Mouse (Mus musculus) lung, adult 18-20 months (tissue): ENCODE data around the gene E030018B13Rik.

Experiments used
- DNase-seq, 2 experiments: peaks; one replicate each; pipeline ENCODE4 v3.0.0; 2022; ENCODE audit warnings: mixed read lengths in 2 of 2

E030018B13Rik gene

DNA sequence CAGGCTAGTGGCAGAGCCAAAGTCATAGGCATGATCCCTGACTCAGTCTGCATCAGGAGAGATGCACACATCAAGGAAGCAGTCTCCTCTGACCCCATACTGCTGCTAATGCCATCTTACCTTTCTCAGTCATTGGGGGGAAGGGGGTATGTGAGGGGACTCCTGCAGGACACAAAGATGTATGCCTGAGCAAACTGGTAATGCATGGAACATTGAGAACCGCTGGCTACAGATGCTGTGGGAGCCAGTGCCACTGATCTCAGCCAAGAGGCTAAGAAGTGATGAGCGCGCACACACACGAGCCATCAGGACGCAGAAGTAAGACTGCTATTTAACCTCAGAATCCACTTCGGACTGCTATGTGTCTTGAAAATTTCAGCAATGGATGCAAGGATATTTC is 18.5 kb upstream of the E030018B13Rik start:
- DNase-seq = no peak

DNA sequence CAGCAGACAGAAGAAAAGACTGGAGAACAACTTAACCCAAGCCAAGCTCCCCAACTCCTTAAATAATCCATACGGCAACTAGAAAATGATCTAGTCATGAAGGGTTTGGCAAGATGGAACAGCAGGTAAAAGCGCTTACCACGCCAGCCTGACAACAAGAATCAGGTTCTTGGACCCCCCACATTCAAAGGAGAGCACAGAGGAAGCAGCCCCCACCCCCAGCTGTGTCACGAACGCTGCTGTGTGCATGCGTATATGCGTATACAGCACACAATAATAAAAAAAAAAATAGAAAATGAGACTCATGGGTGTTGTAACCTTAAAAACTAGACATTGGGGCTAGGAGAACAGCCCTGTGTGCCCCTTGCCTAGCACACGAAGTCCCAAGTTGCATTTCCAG is 16.7 kb upstream of the E030018B13Rik start:
- no peak for DNase-seq

DNA sequence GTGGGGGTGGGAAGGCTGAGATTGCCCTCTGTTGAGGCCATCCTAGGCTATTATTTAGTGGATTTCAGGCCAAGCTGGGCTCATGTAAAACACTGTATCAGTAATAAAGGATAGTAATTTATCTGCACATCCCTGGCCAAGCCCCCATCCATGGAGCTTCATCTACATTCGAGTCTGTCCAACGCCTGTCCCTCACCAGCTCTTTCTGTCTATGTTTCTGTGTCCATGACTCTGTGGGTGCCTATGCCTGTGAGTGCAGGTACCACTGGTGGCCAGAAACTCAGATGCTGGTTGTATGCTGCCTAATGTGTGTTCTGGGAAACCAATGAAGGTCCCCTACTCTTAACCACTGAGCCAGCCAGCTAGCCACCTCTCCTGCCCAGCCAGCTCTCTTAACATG is 16.2 kb upstream of the E030018B13Rik start:
- DNase-seq = no peak

DNA sequence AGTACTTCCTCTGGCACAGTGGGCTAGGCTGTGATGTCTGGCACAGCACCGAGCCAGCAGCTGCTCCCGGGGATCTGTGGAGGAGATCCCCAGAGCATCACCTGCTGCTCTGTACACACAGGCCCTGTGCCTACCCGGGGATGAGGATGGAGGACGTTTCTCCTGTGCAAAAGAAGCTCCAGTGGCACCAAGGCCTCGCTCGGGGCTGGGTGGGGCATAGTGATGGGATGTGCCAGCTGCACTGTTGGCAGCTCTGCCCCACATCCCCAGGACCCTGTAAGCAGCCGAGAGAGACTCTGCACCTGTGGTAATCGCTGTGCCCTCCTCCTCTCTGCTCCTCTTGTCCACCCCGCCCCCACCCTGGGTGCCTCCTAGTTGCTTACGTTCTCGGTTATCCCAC is 15.3 kb upstream of the E030018B13Rik start:
- DNase-seq = no peak

DNA sequence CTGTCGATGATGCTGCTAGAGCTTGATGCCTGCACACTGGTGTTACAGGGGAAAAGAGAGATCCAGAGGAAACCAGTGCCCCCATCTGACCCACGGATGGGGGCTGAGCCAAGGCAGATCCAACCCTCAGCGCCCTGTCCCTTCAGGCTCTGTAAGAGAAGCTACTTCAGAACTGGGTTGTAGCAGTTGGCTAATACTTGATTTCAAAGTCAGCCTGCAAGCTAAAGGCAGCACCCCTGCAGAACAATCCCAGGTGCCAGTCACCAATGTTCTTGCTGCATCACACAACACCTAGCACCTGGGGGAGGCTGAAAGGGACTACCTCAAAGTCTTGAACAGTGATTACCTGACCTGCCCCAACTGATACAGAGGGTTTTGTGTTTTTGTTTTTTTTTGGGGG is 14.7 kb upstream of the E030018B13Rik start:
- DNase-seq = no peak

DNA sequence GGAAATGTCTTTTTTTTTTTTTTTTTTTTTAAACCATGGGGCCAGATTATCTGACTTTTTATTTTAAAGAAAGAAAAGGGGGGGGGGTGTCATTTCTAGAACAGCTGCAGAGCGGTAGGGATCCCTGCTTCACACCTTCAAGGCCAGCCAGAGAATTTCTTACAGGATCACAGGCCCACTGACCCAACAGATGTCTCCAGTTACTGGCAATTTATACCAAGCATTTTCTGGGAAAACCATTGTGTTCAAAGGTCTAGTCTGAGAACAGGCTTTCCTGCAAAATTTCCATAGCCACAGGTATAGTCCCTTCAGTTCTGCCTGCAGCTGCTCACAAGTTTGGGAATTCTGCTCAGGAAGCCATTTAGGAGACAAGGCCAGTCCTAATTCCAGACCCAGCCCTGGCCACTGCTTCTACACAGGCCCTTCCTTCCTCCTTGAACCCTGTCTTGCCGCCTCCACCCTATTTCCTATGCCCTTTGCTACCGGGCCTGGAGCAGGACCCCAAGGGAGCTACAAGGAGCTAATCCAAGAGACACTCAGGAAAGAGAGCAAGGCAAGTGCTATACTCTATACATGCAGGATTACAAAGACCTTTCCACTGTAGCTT is 13.9 kb upstream of the E030018B13Rik start:
- DNase-seq = no peak

DNA sequence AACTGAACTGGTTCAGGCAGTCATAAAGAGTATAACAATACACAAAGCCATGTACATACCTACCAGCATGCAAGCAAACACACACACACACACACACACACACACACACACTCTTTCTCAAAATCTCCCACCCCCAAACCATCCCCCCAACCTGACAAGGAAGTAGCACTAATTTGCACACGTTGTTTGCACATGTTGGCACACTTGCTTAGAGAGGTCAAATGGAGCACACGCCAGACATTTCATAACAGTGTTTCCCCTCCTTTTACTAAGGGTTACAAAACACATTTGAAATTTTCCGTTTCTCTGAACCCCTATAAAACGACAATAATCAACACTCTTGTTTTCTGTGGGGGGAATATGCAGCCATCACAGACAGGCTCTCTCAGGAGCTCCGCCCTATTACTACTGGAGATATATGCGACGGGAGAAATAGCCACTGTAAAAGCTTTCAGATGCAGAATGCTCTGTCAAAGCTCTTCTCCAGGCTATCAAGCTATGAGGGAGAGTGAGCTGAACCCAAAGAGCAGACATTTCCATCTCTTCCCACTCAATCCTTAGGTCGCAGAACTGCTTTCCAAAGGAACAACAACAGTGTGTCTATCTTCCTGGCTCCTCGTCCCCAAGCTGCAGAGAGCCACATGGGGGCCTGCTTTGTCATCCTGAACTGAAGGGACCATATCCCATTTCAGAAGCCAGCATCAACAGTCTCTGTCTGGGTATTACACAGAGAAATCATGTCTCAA is 12.8 kb upstream of the E030018B13Rik start:
- peak in 1 of 2 experiments; percentile 68 for DNase-seq

DNA sequence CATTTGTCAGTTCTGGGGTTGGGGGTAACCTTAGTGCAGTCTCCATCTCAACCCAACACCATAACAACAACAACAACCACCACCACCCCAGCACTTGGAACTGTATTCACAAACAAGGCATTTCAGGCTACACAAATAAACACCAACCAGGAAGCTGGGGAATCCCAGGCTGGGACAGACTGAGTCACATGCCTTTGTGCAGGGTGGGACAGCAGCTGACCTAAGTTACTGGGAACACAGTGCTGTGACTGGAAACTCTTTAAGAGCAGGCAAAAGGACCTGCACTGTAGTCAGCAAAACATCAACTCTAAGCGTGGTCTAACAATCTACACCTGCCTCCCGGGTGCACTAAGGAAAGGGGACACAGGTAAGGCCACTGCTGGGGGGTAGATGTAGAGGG is 11.5 kb upstream of the E030018B13Rik start:
- DNase-seq = peak; percentile 78 to 82

DNA sequence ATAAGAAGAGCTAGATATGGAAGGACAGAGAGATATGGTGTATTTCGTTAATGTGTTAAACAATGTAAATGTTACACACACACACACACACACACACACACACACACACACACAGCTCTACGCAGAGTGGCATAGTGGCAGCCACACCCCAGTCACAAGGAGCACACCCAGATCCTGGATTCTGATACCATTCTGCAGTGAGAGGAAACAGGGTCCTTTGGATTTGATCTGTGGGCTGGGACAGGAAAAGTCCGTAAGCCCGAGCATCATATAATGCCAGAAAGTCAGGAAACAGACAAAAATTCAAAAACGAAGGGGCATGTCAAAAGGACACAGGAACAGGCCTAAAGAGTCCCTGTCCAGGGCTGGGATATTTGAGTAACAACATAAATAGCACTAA is 11.0 kb upstream of the E030018B13Rik start:
- no peak for DNase-seq

DNA sequence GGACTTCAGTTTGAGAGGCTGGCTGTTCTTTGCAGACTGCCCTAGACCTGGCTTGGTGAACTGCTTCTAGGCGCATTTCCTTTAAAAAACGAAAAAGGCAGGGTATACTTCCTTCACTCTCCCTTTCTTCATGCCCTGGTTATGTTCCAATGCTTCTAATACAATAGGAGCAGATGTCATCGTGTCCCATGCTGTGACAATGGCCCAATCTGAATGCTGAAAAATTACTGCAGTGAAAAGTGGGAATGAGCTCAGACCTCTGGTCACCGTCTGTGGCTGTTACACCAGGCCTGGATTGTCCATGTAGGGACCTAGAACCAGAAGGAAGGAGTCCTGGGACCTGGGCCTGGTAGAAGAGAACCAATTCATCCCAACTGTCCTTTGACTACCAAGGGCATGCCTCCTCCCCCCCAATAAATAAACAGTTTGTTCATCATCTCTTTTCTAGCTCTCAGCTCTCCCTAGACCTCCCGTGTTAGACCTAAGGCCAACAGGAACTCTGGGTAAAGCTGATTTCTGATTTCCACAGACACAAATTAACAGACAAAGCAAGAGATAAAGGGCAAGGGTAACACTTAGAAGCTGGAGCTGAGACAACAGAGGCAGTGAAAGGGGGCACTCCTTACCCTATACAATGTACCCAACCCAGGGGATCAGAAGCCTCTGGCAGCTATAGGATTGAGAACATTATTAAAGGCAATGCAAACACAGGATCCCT is 8.7 kb upstream of the E030018B13Rik start:
- no peak for DNase-seq

DNA sequence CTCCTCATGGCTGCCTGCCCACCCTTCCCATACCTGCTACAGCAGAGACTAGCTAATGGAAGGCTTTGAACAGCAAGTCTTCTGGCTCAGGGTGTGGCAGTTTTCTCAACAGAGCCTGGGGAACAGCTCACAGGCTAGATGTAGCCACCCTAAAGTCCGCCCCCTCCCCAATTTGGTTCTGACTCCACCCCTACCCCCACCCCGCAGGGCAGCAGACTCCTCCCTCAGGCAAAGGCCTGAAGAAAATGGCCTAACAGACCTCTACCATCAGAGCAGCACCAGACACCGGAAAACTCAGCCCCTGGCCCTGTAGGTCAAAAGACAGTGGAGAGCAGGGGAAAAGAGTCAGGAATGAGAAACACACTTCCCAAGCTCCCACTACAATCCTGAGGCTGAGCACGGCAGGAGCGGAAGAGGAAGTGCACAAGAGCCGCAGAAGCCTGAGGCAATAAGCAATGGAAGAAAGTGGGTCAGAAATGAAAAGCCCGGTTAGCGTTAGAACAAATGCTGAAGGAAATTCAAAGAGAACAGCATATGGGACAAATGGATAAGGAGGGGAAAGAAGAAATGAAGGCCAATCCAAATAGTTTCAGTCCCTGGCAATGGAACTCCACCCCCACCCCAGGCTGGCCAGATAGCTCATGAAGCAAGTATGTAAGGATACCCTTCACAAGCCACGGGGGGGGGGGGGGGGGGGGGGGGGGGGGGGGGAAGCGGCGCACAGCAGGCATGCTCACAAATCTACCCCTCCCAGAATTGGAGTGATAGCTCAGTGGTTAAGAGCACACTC is 8.0 kb upstream of the E030018B13Rik start:
- no peak for DNase-seq

DNA sequence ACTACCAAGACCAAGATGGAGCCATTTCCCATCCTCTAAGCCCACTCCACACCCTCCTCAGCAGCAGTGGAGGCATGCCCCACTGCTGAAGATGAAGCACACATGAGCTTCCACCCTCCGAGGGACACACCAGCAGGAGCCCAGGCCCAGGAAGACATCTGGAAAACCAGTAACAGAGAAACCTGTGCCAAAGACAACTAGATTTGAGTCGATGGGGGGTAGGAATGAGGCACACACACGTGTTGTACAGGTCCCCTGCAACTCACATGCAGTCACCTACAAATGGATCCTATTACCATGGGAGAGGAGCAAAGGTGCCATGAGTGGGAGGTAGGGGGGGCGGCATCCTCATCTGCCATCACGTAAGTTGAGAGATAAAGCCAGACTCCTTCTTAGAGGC is 6.4 kb upstream of the E030018B13Rik start:
- DNase-seq = no peak

DNA sequence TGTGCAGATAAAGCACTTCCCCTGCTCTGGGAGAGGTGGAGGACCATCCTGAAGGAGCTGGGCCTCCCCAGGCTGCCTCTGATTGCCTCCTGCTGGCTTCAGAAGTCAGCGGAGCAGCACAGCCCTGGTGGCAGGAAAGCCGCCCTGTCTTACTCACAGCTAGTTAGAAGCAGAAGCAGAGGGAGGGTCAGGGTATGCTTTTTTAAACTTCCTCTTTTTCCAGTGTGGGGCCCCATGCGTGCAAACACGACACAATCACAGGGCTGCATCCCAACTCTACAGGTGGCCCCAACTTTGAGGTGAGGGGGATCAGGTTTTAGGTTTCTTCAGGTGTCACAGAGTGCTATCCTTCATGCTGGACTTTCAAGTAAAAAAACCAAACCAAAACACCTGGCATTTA is 5.7 kb upstream of the E030018B13Rik start:
- DNase-seq = peak; percentile 69 to 71

DNA sequence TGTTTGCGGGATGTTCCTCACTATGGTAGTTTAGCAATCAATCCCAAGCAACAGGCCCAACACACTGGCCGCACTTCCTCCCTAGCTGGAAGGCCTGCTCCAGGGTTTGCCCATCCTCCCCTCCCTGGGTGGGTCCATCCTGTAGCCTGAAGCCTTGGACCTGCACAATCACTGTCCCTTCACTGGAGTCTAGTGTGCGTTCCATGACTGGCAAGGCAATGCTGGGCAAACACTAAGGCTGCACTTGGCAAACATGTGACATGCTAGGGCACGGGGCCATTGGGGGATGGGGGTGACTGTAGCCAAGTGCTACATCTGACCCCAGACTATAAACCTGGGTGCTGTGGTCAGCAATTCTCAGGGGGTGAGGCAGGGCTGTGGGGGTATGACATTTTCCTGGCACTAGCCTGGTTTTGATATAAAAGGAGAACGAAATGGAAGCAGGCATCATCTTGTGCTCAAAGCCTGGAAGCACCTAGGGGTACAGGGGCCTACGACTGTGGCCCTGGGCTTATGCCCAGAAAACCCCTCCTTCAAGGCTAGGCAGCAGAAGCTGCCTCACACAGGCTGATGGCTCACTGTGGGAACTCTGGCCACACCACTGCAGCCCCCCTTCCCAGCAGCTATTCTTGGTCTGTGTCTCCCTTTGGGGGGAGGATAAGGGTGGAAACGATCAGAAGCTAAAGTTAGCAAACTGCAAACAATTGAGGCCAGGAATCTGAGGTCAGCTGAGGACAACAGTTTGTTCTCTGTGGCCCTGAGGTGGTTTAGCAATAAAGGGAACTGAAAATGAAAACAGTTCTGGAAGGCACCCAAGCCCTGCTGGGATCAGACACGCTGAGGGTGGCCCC is 5.0 kb upstream of the E030018B13Rik start:
- DNase-seq = peak; percentile 87 to 92

DNA sequence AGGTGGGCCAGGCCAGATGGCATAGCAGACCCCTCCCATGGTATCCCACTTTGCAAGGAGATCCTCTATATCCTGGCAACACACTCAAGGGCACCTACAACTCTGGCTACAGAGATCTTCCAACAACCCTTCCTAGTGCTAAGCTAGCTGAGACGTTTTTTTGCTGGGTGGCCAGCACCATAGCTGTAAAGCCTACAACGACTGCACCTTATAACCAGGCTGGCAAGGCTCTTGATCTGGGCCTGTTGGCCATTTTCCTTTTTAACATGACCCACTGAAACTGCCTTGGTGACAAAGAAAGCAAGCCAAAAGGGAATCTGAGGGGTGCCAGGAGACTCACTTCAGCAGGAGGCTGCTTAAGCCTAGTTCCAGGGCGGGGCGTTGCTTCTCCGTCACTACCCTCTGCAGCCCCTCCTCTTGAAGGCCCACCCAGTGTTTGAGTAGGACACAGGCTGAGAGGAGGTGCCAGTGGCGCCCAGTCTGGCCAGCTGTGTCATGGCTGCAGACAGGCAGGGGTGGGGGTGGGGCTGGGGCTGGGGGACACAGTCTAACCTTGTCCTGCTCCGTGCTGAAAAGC is 4.3 kb upstream of the E030018B13Rik start:
- peak; percentile 72 to 81 for DNase-seq

DNA sequence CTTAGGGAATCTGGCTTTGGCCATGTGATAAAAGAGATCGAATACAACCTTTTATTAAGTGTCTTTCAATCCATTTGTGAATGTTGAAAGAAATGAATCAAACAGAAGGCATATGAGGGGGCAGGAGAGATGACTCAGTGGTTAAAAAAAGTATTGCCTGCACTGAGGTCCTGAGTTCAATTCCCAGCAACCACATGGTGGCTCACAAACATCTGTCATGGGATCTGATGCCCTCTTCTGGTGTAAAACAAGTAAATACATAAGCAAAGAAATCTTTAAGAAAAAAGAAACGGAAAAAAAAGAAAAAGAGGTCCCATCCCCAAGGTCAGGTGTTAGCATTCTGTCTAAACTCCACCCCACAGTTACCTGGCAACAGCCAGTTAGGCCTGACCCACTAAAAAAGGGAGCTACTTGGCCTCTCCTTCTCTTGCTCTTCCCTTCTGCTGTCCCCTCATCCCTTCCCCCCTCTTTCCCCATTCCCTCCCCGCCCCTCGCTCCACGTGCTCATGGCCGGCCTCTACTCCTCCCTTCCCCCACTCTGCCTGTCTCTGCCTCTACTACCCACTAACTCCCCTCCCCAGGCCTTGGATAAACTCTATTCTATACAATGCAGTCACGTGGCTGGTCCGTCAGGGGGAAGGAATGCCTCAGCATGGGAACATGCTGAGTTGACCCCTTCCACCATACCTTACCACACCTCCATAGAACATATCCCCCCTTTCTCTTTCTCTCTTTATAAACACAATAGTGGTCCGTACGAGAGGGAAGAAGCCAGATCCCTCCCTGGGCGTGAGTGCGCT is 3.5 kb upstream of the E030018B13Rik start:
- no peak for DNase-seq

DNA sequence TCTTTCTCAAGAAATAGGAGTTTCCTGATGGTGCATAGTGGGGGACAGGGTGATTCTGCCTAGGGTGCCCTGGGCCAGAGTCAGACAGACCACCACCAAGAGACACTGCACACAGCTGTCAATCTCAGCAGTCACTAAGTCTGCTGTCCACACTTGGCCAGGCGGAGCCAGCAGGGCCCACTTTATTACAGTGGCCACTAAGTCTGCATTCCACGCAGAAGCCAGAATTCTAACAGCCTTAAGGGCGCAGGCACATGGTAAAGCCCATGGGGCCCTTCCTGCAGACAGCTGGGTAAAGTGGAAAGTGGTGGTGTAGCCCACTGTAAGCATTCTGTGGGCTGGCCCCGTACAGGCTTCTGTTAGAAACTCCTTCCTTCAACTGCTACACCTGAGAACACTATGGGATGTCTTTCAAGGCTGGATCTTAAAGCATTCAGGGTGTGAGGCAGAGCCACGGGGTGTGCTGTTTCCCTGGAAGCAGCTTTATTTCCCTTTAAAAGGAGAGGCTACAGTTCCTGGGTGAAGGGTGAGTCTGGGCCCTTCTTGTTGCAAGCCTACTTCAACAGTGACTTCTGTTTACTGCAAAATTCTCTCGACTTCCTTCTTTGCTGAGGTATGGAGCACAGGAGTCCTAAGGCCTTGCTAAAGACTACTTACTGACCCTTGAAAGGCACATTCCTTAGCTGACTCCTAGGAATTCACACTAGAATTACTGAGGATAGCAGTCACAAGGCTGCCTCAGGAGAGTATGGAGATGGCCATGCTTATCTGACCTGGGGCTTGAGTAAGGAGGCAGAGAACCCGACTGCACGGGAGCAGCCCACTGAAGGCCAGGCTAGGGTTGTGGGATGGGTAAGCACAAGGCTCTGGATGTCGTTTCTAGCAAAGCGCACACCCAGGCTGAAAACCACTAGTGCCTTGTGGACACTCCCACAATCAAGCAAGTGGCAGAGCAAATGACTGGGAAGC is 2.6 kb upstream of the E030018B13Rik start:
- peak; percentile 67 to 82 for DNase-seq

DNA sequence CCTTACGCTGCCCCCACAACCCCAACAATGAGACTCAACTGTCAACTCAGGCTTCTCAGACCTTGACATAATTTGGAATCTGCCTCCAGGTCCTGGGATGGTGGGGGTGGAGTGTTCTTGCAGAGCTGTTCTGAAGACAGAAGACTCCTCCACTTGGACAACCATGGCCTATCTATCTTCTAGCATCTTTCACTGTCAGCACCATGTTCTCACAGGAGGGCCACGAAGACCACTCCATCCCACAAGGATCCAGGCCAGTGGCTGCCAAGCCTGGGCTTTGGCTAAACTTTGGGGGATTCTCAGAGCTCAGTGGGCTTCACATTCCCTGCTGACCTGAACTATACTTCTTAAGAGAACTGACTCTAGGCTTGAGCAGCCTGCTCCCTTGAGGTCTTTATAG is 1.8 kb upstream of the E030018B13Rik start:
- DNase-seq = no peak

DNA sequence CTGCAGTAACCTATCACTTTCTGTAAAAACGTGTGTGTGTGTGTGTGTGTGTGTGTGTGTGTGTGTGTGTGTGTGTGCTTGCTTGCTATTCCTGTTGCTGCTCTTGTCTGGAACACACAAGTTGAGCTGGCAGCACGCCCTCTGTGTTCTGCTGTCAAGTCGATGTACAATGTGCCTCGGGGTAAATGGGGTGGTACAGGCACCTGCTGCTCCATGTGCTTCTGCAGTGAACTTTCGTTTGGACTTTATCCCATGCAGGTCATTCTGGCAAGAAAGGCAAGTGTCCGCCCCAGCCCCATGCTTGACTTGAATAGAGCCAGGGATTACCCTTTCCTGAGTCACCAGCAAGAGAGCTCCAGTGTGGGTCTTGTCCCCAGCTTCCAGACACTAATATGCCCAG is 1.0 kb downstream of the E030018B13Rik start:
- DNase-seq = peak; percentile 69 to 83
